Mouse (Mus musculus) small intestine, adult 2 months (tissue): ENCODE results near the gene Cpa5.

ENCODE experiments used
- CTCF ChIP-seq: fragments of 200-500 bp; IDR thresholded peaks from 2 replicates; pipeline ENCODE4 v1.5.1; 2012; ENCODE audit warnings: low read depth, mild to moderate bottlenecking, control low read depth, inconsistent platforms, low read length, moderate library complexity, mixed read lengths; ENCODE audit not compliant: insufficient replicate concordance, insufficient read length; ENCODE audit errors: extremely low read depth
- POLR2A ChIP-seq: fragments of 200-500 bp; IDR thresholded peaks from 2 replicates; pipeline ENCODE4 v1.6.1; 2012; ENCODE audit warnings: low read depth, mild to moderate bottlenecking, control low read depth, inconsistent platforms, low read length, moderate library complexity

DNA sequence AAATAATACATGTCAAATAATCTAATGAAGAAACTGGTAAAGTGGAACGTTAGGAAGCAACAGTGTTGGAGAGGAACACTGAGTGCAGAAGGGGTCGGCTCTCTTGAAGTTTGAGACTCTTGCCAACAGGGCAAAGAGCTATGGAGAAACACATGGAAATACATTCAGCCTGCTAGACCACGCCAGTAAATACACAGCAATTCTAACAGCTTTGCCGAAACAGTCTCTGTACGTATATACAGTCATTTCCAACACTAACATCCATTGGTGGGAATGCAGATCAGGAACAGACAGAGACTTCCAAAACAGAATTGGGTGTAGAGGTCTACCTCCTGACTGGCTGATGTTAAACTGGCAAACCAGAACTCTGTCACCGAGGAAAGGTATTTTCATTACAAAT lies 42.7 kb downstream of the Cpa5 start:
- TF ChIP-seq CTCF: no peak
- no peak for TF ChIP-seq POLR2A
